Mouse (Mus musculus): ENCODE measurements around the gene Lca5.

Lca5 gene

DNA sequence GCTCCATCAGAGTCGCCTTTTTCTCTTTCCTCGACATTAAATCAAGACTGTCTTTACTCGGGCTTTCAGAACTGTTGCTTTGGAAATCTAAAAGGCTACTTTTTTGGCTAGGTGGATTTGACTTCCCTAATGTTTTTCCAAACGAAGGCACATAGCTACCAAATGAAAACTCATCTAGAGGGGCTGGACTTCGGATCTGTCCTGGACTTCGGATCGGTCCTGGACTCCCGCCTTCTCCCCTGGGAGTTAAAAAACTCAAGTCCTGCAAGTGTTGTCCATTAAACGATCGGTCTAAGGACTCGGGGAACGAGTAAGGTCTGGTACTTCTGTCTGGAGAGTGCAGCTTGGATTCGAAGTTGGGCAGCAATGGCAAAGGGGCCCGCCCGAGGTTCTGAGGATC, 45.5 kb downstream of the Lca5 start:
- in situ Hi-C loops (cut with MboI; ENCODE audit: low sequenced_read_pairs) = loop anchor here (25.0 kb wide), 1 partner anchor 217 kb away; no protein-coding TSS in a partner anchor

DNA sequence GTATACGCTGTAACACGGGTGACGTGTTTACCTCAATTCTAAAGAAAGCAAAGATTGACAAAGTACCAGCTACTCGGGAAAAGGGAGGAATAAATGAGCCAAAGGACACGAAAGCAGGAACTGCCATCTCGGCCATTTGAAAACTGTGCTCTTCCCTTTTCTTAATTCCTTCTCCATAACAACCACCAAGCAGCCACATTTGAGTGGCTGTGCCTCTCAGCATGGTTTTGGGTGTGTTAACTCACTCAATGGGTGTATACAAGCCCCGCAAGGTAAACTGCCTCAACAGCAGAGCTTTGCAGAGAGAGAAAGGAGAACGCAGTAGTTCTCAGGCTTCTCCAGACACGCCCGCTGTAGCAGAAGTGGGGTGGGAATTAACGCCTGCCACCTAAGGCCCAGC, 48.9 kb downstream of the Lca5 start:
- in situ Hi-C loops (cut with MboI; ENCODE audit: low sequenced_read_pairs) = loop anchor here (25.0 kb wide), 1 partner anchor 220 kb away; no protein-coding TSS in a partner anchor

DNA sequence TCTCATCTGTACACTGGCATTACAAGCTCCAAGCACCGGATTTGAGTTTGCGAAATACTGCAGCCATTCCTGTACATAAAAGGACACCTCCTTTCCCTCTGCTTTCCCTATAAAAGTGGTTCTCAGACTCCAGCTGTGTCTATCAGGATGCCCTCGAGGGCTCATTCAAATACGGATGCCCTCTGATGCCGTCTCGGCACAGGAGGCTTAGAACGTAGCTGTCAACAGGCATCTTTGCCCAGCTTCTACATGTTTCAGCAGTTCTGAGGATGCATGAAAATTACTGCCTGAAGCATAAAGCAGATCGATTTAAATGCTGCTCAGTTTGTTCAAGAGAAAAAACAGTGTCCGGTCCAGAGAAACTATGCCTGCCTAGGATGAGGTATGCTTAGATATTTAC, 51.4 kb downstream of the Lca5 start:
- in situ Hi-C loops (cut with MboI; ENCODE audit: low sequenced_read_pairs) = loop anchor here (25.0 kb wide), 1 partner anchor 223 kb away; no protein-coding TSS in a partner anchor

DNA sequence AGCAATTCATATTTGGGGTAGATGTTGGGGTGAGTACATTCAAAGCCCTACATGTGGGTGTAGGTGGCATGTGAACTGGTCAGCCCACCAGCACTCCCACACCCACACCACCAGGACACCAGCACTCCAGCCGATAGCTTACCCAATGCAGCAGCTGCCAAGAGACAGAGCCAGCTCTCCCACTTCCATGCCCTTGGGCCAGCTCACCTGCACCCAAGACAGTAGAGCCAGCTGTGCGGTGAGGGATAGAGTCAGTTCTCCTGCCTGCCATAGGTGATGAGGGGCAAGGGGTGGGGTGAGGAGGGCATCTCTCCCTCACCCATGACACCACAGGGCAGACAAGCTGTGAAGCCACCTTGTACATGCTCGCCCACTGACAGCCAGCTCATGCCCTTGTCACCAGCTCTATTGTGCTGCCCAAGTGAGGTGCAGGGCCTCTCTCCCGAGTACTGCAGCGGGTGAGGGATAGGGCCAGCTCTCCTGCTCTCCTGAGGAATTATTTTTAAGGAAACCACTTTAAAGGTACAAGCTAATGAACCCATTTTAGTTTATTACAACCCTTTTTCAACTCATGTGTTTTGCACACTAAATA, 54.6 kb downstream of the Lca5 start:
- in situ Hi-C loops (cut with MboI; ENCODE audit: low sequenced_read_pairs) = loop anchor here (25.0 kb wide), 1 partner anchor 226 kb away; no protein-coding TSS in a partner anchor

DNA sequence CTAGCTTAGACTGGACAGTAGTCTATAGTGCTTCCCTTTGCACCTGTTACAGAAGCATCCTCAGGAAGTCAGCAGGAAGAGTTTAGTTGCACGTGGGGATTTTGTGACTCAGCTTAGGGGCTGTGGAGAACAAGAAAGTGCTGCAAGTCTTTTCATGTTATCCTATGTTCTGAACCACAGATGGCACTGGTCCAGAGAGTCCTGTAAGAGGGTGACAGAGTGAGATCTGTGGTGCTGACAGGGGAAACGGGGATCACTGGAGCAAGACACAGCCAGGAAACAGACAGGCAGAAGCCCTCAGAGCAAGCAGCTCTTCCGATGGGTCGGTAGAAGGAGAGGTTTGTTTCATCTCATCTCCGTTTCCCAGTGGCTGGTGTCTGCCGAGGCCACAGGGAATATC, 55.6 kb downstream of the Lca5 start:
- in situ Hi-C loops (cut with MboI; ENCODE audit: low sequenced_read_pairs) = loop anchor here (25.0 kb wide), 1 partner anchor 227 kb away; no protein-coding TSS in a partner anchor

DNA sequence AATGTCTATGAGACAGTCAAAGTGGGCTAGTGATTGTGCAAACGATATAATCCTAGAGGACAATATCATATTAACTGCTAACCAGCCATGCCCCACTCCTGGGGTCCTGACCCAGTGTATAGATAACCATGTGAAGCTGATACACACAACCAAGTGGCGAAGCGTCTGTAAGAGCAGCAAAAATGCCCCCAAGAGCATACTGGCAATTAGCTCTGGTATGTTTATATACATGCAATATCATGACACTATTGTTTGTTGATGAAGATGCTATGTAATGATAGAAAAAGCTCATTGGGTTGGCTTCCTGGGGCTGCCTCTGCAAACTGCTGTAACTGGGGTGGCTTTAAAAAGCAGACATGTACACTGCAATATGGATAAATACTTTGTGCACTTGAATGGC, 57.7 kb downstream of the Lca5 start:
- in situ Hi-C loops (cut with MboI; ENCODE audit: low sequenced_read_pairs) = loop anchor here (25.0 kb wide), 1 partner anchor 229 kb away; no protein-coding TSS in a partner anchor

DNA sequence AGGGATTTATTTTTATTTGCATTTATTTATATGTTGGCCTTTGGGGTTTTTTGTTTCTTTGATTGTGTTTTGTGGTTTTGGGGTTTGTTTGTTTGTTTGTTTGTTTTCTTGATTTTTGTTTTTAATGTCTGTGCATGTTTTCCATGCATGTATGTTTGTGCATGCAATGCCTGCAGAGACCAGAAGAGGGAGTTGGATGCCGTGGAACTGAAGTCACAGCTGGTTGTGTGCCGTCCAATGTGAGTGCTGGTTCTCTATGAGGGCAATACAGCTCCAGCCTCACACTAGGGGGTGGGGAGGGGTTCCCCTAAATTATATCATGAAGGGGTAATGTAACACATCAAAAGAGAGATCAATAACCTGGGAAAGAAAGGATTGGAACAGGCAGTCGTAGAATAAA, 58.2 kb downstream of the Lca5 start:
- in situ Hi-C loops (cut with MboI; ENCODE audit: low sequenced_read_pairs) = loop anchor here (25.0 kb wide), 1 partner anchor 230 kb away; no protein-coding TSS in a partner anchor

DNA sequence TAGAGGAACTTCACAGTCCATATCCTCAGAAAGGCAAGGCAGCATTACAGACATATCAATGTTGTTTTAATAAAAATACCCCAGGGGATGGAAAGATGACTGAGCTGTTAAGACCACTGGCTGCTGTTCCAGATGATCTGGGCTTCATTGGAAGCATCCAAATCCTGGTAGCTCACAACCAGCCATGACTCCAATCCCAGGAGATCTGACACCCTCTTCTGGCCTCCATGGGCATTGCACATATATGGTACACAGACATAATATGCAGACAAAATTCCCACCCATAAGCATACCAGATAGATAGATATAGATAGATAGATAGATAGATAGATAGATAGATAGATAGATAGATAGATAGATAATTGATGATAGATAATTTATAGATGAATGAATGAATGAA, 59.6 kb downstream of the Lca5 start:
- in situ Hi-C loops (cut with MboI; ENCODE audit: low sequenced_read_pairs) = loop anchor here (25.0 kb wide), 1 partner anchor 231 kb away; no protein-coding TSS in a partner anchor

DNA sequence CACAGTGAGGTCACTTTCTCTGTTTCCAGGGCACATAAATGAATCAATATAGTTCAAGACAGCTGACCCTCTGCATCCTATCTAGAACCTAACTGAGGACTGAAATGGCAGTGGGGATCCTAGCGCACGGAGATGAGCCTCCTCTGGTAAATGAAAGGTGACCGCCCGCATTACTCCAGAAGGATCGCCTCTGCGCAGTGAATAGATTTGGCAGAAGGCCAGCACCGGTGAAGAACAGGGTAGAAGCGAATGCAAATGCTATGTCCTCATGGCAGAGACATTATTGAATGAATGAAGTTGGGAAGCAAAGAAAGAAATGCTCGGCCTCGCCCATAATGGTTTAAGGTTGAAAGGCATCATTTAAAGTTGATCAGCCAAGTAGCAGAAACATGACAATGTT, 61.3 kb downstream of the Lca5 start:
- in situ Hi-C loops (cut with MboI; ENCODE audit: low sequenced_read_pairs) = loop anchor here (25.0 kb wide), 1 partner anchor 233 kb away; no protein-coding TSS in a partner anchor

DNA sequence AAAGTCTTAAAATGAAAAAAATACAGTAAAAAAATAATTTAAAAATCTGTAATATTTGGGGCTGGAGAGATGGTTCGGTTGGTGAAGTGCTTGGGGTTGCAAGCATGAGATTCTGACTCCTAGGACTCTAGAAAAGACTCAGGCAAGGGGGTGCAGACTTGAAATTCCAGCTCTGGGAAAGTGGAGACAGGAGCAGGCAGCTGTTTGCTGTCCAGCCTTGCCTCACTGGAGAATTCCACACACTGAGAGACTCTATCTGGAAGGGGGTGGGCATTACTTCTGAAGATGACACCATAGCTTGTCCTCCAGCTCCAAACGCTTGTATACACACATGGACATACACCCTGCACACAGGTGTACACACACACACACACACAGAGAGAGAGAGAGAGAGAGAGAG, 63.8 kb downstream of the Lca5 start:
- in situ Hi-C loops (cut with MboI; ENCODE audit: low sequenced_read_pairs) = loop anchor here (25.0 kb wide), 1 partner anchor 235 kb away; no protein-coding TSS in a partner anchor

DNA sequence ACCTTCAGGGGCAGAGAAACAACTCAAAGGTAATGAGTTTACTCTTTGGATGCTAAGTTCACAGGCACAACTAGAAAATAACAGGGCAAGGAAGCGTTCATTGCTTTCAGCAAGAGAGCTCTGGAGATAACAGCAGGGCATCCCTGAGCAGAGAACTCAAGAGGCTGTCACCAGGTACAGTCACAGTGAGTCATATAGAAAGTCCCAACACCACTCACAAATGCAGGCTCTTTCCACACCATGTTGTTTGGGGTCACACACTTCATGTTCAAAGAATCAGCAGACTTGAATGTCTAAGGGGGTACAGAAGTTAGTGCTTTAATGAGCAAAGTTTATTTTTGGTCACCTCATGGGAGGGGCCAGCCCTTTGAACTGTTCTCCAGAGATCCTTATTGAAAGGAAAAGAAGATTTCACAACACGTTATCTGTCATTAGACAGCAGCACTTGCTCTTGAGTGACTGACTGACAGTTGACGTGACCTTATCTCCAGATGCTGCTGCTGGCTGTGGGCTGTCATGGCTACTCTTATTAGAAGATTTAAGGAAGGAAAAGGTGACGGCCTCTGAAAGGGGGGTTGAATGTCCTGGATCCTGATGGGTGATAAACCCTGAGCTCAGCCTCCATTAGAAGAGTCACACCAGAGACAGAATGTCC, 65.3 kb downstream of the Lca5 start:
- in situ Hi-C loops (cut with MboI; ENCODE audit: low sequenced_read_pairs) = loop anchor here (25.0 kb wide), 1 partner anchor 237 kb away; no protein-coding TSS in a partner anchor

DNA sequence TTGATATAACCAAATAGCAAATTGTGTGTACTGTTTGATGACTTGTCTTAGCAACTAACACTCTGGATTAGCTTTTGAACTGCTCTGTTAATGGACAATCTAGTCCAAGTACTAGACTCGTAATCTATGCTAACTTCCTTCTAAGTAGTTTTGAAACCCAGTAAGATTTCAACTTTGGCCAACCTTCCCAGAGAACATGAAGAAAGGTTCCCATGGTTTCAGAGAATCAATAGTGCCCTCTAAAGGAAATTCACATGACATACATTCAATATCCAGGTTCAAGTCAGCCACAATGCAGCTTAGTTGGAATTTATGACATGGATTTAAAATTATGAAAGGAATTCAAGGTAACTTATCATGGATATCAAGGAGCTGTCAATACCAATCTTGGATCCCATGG, 70.0 kb downstream of the Lca5 start:
- in situ Hi-C loops (cut with MboI; ENCODE audit: low sequenced_read_pairs) = no loop called here

DNA sequence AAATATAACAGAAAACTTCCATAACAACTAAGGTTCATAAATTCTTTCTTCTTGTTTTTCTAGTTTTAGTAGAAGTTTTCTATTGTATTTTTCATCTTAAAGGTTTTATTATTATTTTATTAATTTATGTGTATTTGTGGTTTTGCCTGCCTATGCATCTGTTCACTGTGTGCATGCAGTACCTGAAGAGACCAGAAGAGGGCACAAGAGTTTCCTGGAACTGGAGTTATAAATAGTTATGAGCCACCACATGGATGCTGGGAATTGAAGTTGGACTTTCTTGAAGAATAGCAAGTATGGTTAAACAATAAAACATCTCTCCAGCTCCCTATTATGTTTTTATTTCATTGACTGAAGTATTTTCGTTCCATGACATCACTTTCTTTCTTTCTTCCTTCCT, 72.7 kb downstream of the Lca5 start:
- in situ Hi-C loops (cut with MboI; ENCODE audit: low sequenced_read_pairs) = no loop called here

DNA sequence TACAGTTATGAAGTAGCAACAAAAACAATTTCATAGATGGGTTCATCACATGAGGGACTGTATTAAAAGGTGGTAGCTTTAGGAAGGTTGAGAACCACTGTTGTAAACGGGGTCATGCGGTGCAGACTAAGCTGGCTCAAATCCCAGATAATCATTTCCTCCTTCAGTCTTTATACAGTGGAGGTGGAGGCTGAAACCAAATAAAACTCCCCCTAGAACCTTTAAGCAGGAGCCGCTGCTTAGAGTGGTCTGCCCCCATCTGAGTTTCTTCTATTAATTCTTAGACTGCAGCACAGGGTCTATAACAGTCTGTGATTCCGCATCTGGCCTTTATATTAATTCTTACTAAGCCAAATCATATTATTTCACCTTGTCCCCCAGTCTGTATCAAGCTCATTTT, 85.1 kb downstream of the Lca5 start:
- in situ Hi-C loops (cut with MboI; ENCODE audit: low sequenced_read_pairs) = no loop called here

DNA sequence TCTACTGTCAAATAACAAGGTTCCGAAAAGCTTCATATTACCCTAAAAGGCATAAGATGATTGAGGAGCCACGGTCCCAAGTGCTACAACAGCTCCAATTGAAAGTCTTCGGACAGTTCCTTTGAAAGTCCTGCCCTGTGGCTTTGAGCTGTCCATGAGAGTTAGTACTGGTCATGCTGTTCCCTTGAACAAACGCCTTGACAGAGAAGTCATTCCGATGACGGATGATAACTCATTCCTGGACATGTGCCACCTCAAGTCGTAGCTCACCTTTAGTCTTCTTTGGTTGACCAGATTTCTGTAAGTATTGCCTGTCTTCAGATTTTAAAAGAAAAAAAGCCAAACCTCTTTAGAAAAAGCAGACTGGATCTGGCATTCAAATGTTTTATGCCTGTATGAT, 87.6 kb downstream of the Lca5 start:
- in situ Hi-C loops (cut with MboI; ENCODE audit: low sequenced_read_pairs) = no loop called here

DNA sequence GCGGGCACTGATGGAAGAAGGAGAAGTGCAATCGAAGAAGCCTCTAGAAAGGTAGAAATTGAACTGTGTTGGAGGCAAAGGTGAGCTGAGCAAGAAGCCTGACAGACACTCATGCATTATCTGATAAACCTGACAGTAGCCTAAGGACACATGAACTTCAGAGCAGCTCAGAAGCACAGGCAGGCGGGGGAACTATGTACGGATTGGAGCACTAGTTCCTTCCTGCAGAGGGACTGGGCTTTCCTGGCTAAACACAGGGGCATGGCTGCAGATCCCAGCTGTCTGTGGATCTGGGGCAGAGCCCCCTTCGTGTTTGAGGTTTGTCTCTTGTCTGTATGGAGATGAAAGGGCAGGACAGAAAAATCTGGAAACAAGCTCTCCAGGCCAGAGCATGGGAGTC, 89.8 kb downstream of the Lca5 start:
- in situ Hi-C loops (cut with MboI; ENCODE audit: low sequenced_read_pairs) = no loop called here

DNA sequence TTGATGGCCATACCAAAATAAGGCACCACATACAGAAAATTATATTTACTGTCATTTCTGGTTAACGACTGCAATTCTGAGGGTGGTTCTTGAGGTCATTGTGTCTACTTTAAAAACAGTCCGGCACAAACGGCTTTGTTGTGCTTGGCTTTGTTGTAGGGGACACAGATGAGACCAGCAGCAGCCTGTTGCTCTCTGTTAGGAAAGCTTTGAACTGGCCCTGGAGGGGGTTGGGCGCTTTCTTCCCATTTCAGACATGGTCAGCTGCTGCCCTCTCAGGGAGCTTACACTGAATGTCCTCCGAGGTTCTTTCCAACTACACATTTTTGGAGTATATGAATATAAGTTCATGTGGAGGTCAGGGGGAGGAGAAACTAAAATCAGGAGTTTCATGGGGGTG, 90.3 kb downstream of the Lca5 start:
- in situ Hi-C loops (cut with MboI; ENCODE audit: low sequenced_read_pairs) = no loop called here

DNA sequence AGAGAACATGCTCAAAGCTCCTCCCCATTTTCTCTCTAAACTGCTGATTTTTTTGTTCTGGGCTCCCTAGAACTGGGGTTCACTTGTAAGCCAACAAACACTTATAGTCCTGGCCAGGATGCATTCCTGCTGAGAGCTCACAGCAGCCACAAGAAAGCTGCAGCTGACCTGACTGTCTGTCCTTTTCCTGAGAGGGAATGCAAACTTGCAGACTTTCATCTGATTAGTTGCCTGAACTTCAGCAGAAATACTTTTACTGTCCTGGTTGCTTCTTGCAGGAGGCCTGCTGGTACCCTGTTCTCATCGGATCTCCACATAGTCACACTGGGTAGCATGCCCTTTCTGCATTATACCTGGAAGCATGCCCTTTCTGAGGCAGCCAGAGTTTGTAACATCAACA, 91.0 kb downstream of the Lca5 start:
- in situ Hi-C loops (cut with MboI; ENCODE audit: low sequenced_read_pairs) = no loop called here

DNA sequence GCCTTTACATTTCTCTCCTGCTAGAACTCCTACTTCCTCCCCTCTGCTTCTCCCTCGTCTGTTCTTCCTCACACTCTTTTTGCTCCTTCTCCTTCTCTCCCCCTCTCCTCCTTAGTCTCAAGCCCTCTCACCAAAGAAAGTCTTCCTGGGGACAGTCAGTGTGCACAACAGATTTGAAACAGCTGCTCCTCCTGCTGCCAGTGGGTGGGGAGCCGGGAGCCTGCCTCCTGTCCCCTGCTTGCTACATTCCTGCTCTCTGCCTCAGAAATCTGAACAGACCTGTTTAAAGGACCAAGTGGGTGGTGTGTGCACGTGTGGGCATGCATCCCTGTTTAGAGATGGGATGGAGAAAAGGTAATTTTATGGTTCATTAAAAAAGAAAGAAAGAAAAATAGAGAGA, 91.4 kb downstream of the Lca5 start:
- in situ Hi-C loops (cut with MboI; ENCODE audit: low sequenced_read_pairs) = no loop called here

DNA sequence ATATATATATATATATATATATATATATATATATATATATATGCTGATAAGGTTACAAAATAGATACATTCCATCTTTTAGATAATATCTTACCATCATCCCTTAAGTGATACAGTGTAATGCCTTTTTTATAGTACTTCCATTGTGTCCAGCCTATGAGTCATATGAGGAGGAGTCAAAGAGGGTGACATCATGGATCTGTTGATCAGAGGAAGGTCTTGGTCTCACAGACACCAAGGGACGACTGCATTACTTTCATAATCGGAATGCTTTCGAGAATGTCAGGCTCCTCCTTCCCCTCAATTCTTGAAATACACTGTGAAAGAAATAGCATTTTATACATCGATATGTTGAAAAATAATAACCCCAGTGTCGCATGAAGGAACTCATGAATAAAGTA, 93.4 kb downstream of the Lca5 start:
- in situ Hi-C loops (cut with MboI; ENCODE audit: low sequenced_read_pairs) = no loop called here

DNA sequence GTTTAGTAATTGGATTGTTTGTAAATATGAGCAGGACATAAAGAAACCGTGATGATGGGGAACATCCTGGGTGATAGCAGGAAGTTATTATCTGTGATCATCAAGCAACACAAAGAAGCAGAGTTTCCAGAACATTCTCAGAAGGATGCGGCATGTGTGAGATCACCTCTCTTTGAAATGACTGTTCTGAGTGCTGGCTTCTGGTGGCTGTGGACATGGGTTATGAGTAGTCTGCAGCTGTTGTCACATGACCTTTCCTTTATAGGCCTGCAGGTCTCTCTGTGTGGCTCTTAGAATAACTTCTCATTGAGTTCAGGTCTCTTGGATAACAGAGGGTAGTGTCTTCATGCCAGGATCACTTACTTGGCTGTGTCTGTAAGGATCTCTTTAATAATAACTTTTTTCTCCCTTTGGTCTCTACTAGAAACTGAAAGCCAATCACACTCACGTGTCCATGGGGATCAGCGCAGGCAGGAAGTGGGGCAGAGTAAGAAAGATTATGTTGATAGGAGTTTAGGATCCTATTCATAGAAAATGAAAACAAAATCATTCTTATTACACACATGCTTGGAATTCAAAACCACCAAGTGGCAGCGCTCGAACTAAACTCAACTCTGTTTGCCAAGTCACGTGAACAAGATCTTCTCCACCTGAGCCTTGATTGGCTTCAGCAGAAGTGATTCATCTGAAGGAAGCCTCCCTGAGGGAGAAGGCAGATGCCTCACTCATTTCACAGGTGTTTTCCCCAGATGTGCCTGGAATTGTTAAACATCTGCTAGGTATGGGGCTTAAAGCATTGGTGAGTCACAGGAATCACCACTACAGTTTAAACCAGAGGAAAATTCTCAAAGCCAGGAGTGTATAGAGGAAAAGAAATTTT, 98.2 kb downstream of the Lca5 start:
- in situ Hi-C loops (cut with MboI; ENCODE audit: low sequenced_read_pairs) = no loop called here

Data from CH12F3 (cell line).